Mouse (Mus musculus) E14TG2a.4 (cell line): ENCODE measurements around the gene Cpne4.

Experiments
- H3K27me3 ChIP-seq: 2 replicates; pipeline ENCODE4 v1.6.1; 2014; ENCODE audit warnings: low read length, control low read depth; ENCODE audit not compliant: insufficient read depth
- H3K36me3 ChIP-seq: 2 replicates; pipeline ENCODE4 v1.6.1; 2014; ENCODE audit warnings: low read length, control low read depth; ENCODE audit not compliant: insufficient read depth
- H3K4me1 ChIP-seq: replicated peaks from 2 replicates; pipeline ENCODE4 v1.6.1; 2014; ENCODE audit warnings: low read depth, low read length, control low read depth
- H3K4me3 ChIP-seq: replicated peaks from 2 replicates; pipeline ENCODE4 v1.5.1; 2014; ENCODE audit warnings: mild to moderate bottlenecking, low read length
- H3K9me3 ChIP-seq: 2 replicates; pipeline ENCODE4 v1.6.1; 2014; ENCODE audit warnings: low read length, control low read depth
- CTCF ChIP-seq: conservative IDR thresholded peaks from 2 replicates; pipeline ENCODE4 v1.5.1; 2014; ENCODE audit warnings: low read length
- NANOG ChIP-seq: IDR thresholded peaks from 2 replicates; pipeline ENCODE4 v1.6.1; 2014; ENCODE audit warnings: borderline replicate concordance, low read length, mixed read lengths
- POU5F1 ChIP-seq: IDR thresholded peaks from 2 replicates; pipeline ENCODE4 v1.6.1; 2014; ENCODE audit warnings: low read length, borderline replicate concordance

The Cpne4 gene

GRCm38 (mm10) chr9:104981934-104982548 is 435.0 kb downstream of the Cpne4 start:
- no peak for TF ChIP-seq CTCF
- no peak for TF ChIP-seq NANOG
- no peak for TF ChIP-seq POU5F1
- H3K4me3 ChIP-seq = no peak overlapping the region
- H3K4me1 ChIP-seq = no peaks in the 10 kb centered on the region

DNA sequence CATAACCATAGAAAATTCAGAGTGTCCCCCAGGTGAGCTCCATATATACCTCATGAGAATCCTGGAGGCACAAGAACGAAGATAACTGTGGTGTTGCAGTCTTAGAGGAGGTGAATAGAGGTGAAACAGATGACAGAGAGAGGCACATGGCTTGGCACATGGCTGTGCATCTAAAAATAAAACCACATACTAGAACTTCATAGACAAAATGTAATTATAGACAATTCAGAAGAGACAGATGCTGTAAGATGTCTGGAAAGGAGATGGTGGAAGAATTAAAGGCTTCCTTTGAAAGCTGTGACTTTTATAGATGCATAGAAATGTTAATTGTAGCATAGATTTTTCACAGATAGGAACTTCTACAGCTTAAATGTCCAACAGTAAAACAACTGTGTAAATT is 451.1 kb downstream of the Cpne4 start:
- TF ChIP-seq CTCF = no peak
- TF ChIP-seq POU5F1 = no peak
- no peak for TF ChIP-seq NANOG
- Histone ChIP-seq H3K36me3 (no peaks in the 10 kb centered on the region), H3K4me3 (no peak overlapping the region), H3K9me3 (no peaks in the 10 kb centered on the region), H3K4me1 (no peaks in the 10 kb centered on the region), H3K27me3 (no peaks in the 10 kb centered on the region)

More at GRCm38 (mm10) chr9:104981934-104982548, 435.0 kb downstream of the Cpne4 start:
- Histone ChIP-seq H3K9me3 (peaks cover 49% of the 10 kb centered on the region), H3K27me3 (no peaks in the 10 kb centered on the region), H3K36me3 (no peaks in the 10 kb centered on the region)

DNA sequence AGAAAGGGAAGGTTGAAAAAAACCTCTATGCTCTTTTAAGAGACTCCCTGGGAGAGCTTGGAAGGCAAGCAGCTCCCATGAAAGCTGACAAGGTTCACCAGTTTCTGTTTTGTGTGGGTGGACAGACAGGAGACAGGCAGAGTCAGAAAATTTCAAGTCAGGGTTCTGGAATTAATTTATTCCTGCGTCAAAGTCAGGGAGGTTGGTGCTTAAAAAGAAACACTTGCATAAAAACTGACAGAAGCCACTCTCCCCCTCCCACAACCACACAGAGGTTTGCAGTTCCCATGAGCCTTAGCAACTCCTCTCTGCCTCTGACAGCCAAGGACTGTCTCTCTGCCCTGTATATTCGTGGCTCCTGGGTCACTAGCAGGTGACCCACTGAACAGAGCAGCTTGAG is 463.6 kb downstream of the Cpne4 start:
- Histone ChIP-seq H3K36me3 (no peaks in the 10 kb centered on the region), H3K4me1 (no peaks in the 10 kb centered on the region), H3K27me3 (no peaks in the 10 kb centered on the region), H3K9me3 (no peaks in the 10 kb centered on the region), H3K4me3 (no peak overlapping the region)
- TF ChIP-seq CTCF = no peak
- no peak for TF ChIP-seq POU5F1
- no peak for TF ChIP-seq NANOG

DNA sequence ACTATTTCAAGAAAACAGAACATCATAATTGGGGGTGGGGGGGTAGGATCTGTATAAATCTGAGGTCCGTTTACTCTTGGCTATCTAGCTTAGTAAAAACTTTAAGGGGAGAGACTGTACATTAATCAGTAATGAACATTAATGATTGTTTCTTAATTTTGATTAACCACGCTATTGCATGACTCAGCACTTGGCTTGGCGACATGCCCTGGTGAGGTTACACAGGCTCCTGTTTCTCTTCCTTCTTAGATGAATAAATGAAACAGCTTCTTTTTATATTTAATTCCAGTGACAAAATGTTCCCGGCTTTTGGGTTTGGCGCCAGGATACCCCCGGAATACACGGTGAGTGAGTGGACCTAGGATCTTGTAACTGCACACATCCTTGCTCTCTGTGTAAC is 471.1 kb downstream of the Cpne4 start:
- no peaks in the 10 kb centered on the region for H3K27me3 ChIP-seq
- TF ChIP-seq POU5F1 (no peak), NANOG (no peak), CTCF (no peak)
- H3K36me3 ChIP-seq = no peaks in the 10 kb centered on the region
- no peaks in the 10 kb centered on the region for H3K9me3 ChIP-seq
- H3K4me1 ChIP-seq = no peaks in the 10 kb centered on the region
- no peak overlapping the region for H3K4me3 ChIP-seq

DNA sequence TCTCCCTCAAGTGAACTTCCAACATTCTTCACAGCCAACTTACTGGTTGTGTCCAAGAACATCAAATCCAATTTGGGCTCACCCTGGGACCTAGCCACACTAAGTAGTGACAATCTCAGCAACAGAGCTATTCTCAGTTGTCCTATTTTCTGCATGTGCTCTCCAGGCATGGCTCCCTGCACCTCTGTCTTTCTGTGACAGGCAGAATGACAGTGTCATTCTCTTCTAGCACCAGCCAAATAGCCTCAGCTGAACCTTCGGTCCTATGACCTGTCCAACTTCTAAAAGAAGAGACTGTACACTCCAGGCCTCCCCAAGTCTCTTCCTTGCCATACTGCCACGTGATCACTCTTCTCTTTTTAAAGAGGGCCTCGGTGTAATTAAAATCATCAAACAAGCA is 481.2 kb downstream of the Cpne4 start:
- TF ChIP-seq POU5F1 (no peak), CTCF (no peak), NANOG (no peak)
- Histone ChIP-seq H3K4me3 (no peak overlapping the region), H3K9me3 (no peaks in the 10 kb centered on the region), H3K4me1 (no peaks in the 10 kb centered on the region), H3K36me3 (no peaks in the 10 kb centered on the region), H3K27me3 (no peaks in the 10 kb centered on the region)

DNA sequence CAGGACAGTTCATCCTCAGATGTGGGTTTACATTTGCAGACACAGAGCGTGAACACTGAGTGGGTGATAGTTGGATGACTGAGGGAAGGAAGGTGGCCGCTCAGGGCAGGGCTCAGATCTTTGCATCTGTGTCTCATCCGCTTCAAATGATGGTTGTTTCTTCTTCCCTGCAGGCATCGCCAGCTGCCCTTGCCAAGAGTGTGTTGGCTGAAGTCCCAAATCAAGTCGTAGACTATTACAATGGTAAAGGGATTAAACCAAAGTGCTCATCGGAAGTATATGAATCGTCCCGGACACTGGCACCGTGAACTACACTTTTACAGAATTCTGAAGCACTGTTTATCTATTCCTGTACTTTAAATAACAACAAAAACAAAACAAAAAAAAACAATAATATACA is 485.5 kb downstream of the Cpne4 start:
- Histone ChIP-seq H3K4me3 (no peak overlapping the region), H3K4me1 (no peaks in the 10 kb centered on the region), H3K9me3 (no peaks in the 10 kb centered on the region), H3K27me3 (no peaks in the 10 kb centered on the region), H3K36me3 (no peaks in the 10 kb centered on the region)
- TF ChIP-seq POU5F1 (no peak), CTCF (no peak), NANOG (no peak)

DNA sequence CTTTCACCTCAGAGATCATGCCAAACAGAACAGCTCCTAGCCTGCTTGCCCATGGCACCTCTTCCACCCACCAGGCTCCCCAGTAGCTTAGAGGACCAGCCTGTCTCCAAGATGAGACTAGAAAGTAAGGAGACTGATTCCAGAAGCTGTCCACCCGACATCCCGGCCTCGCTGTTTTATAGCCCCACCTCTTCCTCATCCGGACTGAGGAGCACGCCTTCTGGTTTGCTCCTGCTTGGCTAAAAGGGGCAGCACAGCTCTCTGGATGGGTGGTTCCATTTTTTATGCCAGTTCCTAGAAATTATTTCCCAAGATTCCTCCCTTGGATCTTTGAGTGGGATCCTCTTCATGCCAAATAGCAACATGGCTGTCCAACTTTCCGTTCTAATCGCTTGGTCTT is 486.6 kb downstream of the Cpne4 start:
- H3K4me1 ChIP-seq = no peaks in the 10 kb centered on the region
- no peak for TF ChIP-seq POU5F1
- no peak for TF ChIP-seq CTCF
- TF ChIP-seq NANOG = no peak
- no peaks in the 10 kb centered on the region for H3K9me3 ChIP-seq
- no peaks in the 10 kb centered on the region for H3K27me3 ChIP-seq
- no peak overlapping the region for H3K4me3 ChIP-seq
- no peaks in the 10 kb centered on the region for H3K36me3 ChIP-seq

- H3K36me3 ChIP-seq = no peaks in the 10 kb centered on the region
- no peaks in the 10 kb centered on the region for H3K27me3 ChIP-seq
- no peak overlapping the region for H3K4me3 ChIP-seq
- H3K4me1 ChIP-seq = no peaks in the 10 kb centered on the region
- H3K9me3 ChIP-seq = no peaks in the 10 kb centered on the region
- no peak for TF ChIP-seq POU5F1
- TF ChIP-seq CTCF = no peak
- no peak for TF ChIP-seq NANOG
Observed at GRCm38 (mm10) chr9:105037847-105038246, 490.8 kb downstream of the Cpne4 start.

- Histone ChIP-seq H3K36me3 (no peaks in the 10 kb centered on the region), H3K9me3 (no peaks in the 10 kb centered on the region), H3K4me1 (no peaks in the 10 kb centered on the region), H3K27me3 (peaks cover 3% of the 10 kb centered on the region; the same call in 1 of the 2 replicates), H3K4me3 (no peak overlapping the region)
- TF ChIP-seq CTCF (no peak), NANOG (no peak), POU5F1 (no peak)
Observed at GRCm38 (mm10) chr9:105046014-105046413, 498.9 kb downstream of the Cpne4 start.
